Comparison of ENCODE assay signal across 25 mouse cellular contexts in the genomic region with DNA sequence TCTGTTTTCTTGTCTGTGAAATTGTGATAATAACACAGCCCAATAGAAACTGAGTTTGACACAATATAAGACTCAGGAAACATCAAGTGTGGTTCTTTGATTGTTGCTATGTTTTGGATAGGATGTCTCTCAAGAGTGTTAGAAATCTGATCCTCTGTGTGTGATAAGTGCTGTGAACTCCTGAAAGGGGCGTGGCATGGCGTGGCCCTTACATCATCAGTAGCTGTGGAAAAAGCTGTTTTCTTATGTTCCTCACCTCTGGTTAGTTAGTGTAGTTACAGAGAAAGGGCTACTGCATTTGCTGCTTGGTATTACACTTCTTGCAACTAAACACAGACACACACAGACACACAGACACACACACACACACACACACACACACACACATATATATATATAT.
"Had no signal": no experiment of that assay in that cellular context is flagged by ENCODE, and none has a peak within 500 bp of the region (broad histone marks: within the 10 kb centered on the region; RNA-seq: fewer than 3 reads in every experiment).

No protein-coding gene starts in this region.

- H3K27ac ChIP-seq: heart, embryonic 10.5 days; heart, embryonic 13.5 days; heart, embryonic 15.5 days; hindbrain, embryonic 10.5 days; hindbrain, embryonic 12.5 days; hindbrain, embryonic 15.5 days; hindbrain, postnatal 0 days; kidney, postnatal 0 days; left cerebral cortex, adult 2 months; limb, embryonic 10.5 days; limb, embryonic 12.5 days; liver, embryonic 13.5 days; liver, embryonic 15.5 days had no signal

- DNase-seq: gastrocnemius, postnatal 14 days; gastrocnemius, postnatal 36 days; heart, adult 18-20 months; heart, postnatal 14 days; heart, postnatal 4 days; kidney, adult 11 months; kidney, adult 2 months; kidney, postnatal 14 days; kidney, postnatal 36 days; layer of hippocampus, adult 9-11 months; liver; liver, embryonic 13.5 days had no signal

- H3K4me2 ChIP-seq: heart, embryonic 13.5 days; heart, embryonic 15.5 days; hindbrain, embryonic 12.5 days; hindbrain, embryonic 15.5 days; limb, embryonic 12.5 days; liver, embryonic 11.5 days; liver, embryonic 13.5 days; liver, embryonic 15.5 days had no signal

- H3K36me3 ChIP-seq: heart, embryonic 10.5 days; heart, embryonic 13.5 days; heart, embryonic 15.5 days; hindbrain, embryonic 10.5 days; hindbrain, embryonic 12.5 days; hindbrain, embryonic 15.5 days; limb, embryonic 10.5 days; limb, embryonic 12.5 days; liver, embryonic 13.5 days; liver, embryonic 15.5 days had no signal

- H3K9ac ChIP-seq: heart, embryonic 13.5 days; heart, embryonic 15.5 days; hindbrain, embryonic 12.5 days; hindbrain, embryonic 15.5 days; limb, embryonic 12.5 days; liver, embryonic 13.5 days; liver, embryonic 15.5 days had no signal

- H3K9me3 ChIP-seq: heart, embryonic 10.5 days; heart, embryonic 13.5 days; heart, embryonic 15.5 days; hindbrain, embryonic 10.5 days; hindbrain, embryonic 12.5 days; hindbrain, embryonic 15.5 days; limb, embryonic 10.5 days; limb, embryonic 12.5 days; liver, embryonic 13.5 days; liver, embryonic 15.5 days had no signal

- H3K4me1 ChIP-seq: heart, embryonic 13.5 days; heart, embryonic 15.5 days; liver, embryonic 15.5 days had no signal

- H3K27me3 ChIP-seq: heart, embryonic 13.5 days; heart, embryonic 15.5 days; hindbrain, embryonic 12.5 days; hindbrain, embryonic 15.5 days; limb, embryonic 12.5 days; liver, embryonic 13.5 days; liver, embryonic 15.5 days had no signal

- H3K4me3 ChIP-seq: heart, embryonic 10.5 days; heart, embryonic 13.5 days; heart, embryonic 15.5 days; hindbrain, embryonic 10.5 days; hindbrain, embryonic 12.5 days; hindbrain, embryonic 15.5 days; left cerebral cortex, adult 2 months; limb, embryonic 10.5 days; limb, embryonic 12.5 days; liver, embryonic 13.5 days; liver, embryonic 15.5 days had no signal

- ATAC-seq: hindbrain, postnatal 0 days had no signal
